Mouse (Mus musculus): ENCODE measurements around the gene Ror2.

- TF ChIP-seq POLR2A (IDR thresholded peaks at IDR 0.05; ENCODE audit: control insufficient read depth, low read depth, low read length): no peak
- TF ChIP-seq CTCF (IDR thresholded peaks at IDR 0.05; ENCODE audit: control insufficient read depth, insufficient read depth, insufficient replicate concordance, low read depth, low read length): no peak
Observed at GRCm38 (mm10) chr13:53208556-53208955, 77.4 kb downstream of the Ror2 start.
